8 mouse cellular contexts compared by ENCODE assay signal in the genomic region with DNA sequence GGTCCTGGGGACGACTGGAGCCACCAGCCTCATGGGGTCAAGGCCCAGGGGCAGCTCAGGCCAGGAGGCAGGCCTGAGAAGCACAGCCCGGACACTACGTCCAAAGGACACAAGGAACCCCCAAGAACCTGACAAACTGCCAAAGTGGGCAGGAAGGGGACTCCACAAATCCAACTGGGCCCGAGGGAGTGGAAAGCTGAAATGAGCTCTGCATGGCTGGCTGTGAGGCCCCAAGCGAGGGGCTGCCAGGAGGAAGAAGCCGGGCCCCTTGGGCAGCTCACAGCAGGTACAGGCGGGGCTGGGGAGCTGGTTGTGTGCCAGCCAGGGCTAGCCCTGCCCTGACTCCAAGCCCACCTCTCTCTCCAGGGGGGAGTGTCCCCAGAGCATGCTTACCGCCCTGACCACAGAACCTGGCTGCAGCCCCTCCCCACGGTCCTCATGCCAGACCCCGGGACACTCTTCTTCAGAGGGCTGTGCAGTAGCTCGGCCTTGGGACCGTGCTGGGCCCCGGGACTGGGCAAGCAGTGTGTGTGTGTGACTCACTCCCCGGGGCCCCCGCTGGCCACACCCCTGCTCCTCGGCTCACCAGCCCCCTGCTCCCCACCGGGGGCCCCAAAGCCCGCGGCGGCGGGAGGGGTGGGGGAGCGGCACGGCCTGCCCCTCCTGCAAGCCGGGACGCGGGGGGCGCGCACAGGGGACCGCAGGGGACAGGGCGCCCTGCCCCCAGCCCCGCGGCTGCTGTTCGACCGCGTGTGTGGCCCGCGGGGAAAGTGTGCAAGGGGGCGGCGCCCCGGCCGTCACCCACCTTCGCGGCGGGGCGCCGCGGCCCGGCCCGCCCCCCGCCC. TPM values are rescaled to one million over a fixed set of nuclear protein-coding genes. Genes with fewer than 3 reads are reported as not detected.
DNase-seq lines count a peak whose midpoint lies in the region; ATAC-seq and TF ChIP-seq lines count a peak whose summit lies in the region.

No protein-coding gene starts in this region.

- no peaks in the 10 kb centered on the region for H3K9me3 ChIP-seq in forebrain, embryonic 10.5 days
- no peaks in the 10 kb centered on the region for H3K9me3 ChIP-seq in hindbrain, postnatal 0 days (ENCODE audit: low read length)
- no peaks in the 10 kb centered on the region for H3K9me3 ChIP-seq in liver, embryonic 14.5 days (ENCODE audit: control insufficient read depth, low read length)
- H3K9me3 ChIP-seq in neural tube, embryonic 11.5 days (ENCODE audit: control insufficient read depth, low read length): no peaks in the 10 kb centered on the region

- H3K27ac ChIP-seq in cerebellum, adult 2 months (ENCODE audit: insufficient read depth, low read length): no peak overlapping the region
- peak overlapping the region; percentile 89 for H3K27ac ChIP-seq in forebrain, embryonic 10.5 days
- H3K27ac ChIP-seq in hindbrain, postnatal 0 days: peak overlapping the region; percentile 70
- H3K27ac ChIP-seq in liver, embryonic 14.5 days: no peak overlapping the region
- H3K27ac ChIP-seq in neural tube, embryonic 11.5 days (ENCODE audit: low read depth, low read length): peak overlapping the region; percentile 15

- TF ChIP-seq POLR2A in cerebellum, adult 2 months (IDR thresholded peaks at IDR 0.05; ENCODE audit: borderline replicate concordance, insufficient read depth, low read length): no peak

- H3K4me2 ChIP-seq in hindbrain, postnatal 0 days (ENCODE audit: low read depth, low read length): peak overlapping the region; percentile 98
- H3K4me2 ChIP-seq in liver, embryonic 14.5 days (ENCODE audit: low read depth): peak overlapping the region; percentile 92
- peak overlapping the region; percentile 85 for H3K4me2 ChIP-seq in neural tube, embryonic 11.5 days (ENCODE audit: low read depth)

- no peaks in the 10 kb centered on the region for H3K27me3 ChIP-seq in cerebellum, adult 2 months (ENCODE audit: control insufficient read depth, insufficient read depth, low read length)
- peaks cover 14% of the 10 kb centered on the region for H3K27me3 ChIP-seq in forebrain, embryonic 10.5 days (ENCODE audit: poor library complexity, severe bottlenecking)
- no peaks in the 10 kb centered on the region for H3K27me3 ChIP-seq in hindbrain, postnatal 0 days (ENCODE audit: insufficient read depth, low read length)
- peaks cover 3% of the 10 kb centered on the region; the same call in 1 of the 2 replicates for H3K27me3 ChIP-seq in liver, embryonic 14.5 days (ENCODE audit: control insufficient read depth, insufficient read depth, low read length)
- no peaks in the 10 kb centered on the region for H3K27me3 ChIP-seq in neural tube, embryonic 11.5 days (ENCODE audit: control insufficient read depth, insufficient read depth, low read length)

- WGBS in cerebellum, adult 2 months: 10% methylated on average over 49 of the region's 50 CpGs
- WGBS in forebrain, embryonic 10.5 days: 4% methylated on average over 50 of the region's 50 CpGs
- 4% methylated on average over 37 of the region's 50 CpGs for WGBS in hindbrain, postnatal 0 days
- 3% methylated on average over 40 of the region's 50 CpGs for WGBS in liver, embryonic 14.5 days (ENCODE audit: insufficient replicate concordance)
- 8% methylated on average over 27 of the region's 50 CpGs for whole genome bisulfite sequencing in neural tube, embryonic 11.5 days

- no peak for TF ChIP-seq CTCF in cerebellum, adult 2 months (IDR thresholded peaks at IDR 0.05; ENCODE audit: borderline replicate concordance, insufficient read depth, low read depth, low read length)
- no peak for TF ChIP-seq CTCF in hindbrain, postnatal 0 days (IDR thresholded peaks at IDR 0.05; ENCODE audit: low read depth)
- no peak for TF ChIP-seq CTCF in liver, embryonic 14.5 days (IDR thresholded peaks at IDR 0.05; ENCODE audit: low read depth)

- H3K4me1 ChIP-seq in cerebellum, adult 2 months (ENCODE audit: control insufficient read depth, insufficient read depth, low read length): peaks cover 16% of the 10 kb centered on the region
- H3K4me1 ChIP-seq in forebrain, embryonic 10.5 days: peaks cover 30% of the 10 kb centered on the region
- peaks cover 14% of the 10 kb centered on the region; the same call in 1 of the 2 replicates for H3K4me1 ChIP-seq in hindbrain, postnatal 0 days (ENCODE audit: insufficient read depth, low read length)
- H3K4me1 ChIP-seq in liver, embryonic 14.5 days (replicated peaks; ENCODE audit: control insufficient read depth in 2 of 2, insufficient read depth in 2 of 2, low read length in 1 of 2): peaks cover 10 to 12% of the 10 kb centered on the region in 2 experiments
- peaks cover 13% of the 10 kb centered on the region for H3K4me1 ChIP-seq in neural tube, embryonic 11.5 days (ENCODE audit: control insufficient read depth, insufficient read depth, low read length)

- peak overlapping the region; percentile 76 for H3K9ac ChIP-seq in hindbrain, postnatal 0 days (replicated peaks; ENCODE audit: low read length)
- peak overlapping the region; percentile 62 for H3K9ac ChIP-seq in liver, embryonic 14.5 days (replicated peaks)
- peak overlapping the region; percentile 56 for H3K9ac ChIP-seq in neural tube, embryonic 11.5 days (ENCODE audit: low read length)

- peak; percentile 37 to 47 for DNase-seq in cerebellum, adult 2 months
- DNase-seq in cerebellum, postnatal 25 days: no peak
- DNase-seq in R1 (ENCODE audit: low read depth, low spot score): peak; percentile 32
- peak; percentile 57 for DNase-seq in forebrain, embryonic 10.5 days (ENCODE audit: extremely low spot score, low spot score)
- DNase-seq in hindbrain, postnatal 0 days (ENCODE audit: low spot score): peak; percentile 60
- peak in 1 of 3 experiments; percentile 42 for DNase-seq in liver, embryonic 14.5 days (ENCODE audit: low read depth in 3 of 3, low spot score in 3 of 3)
- DNase-seq in neural tube, embryonic 11.5 days (ENCODE audit: low spot score): peak; percentile 33
- peak; percentile 48 for DNase-seq in urinary bladder, postnatal 25 days (ENCODE audit: low spot score)

- no peak overlapping the region for H3K4me3 ChIP-seq in cerebellum, adult 2 months (replicated peaks; ENCODE audit: insufficient read depth, low read depth, low read length)
- H3K4me3 ChIP-seq in forebrain, embryonic 10.5 days: peak overlapping the region; percentile 74
- peak overlapping the region; percentile 53 for H3K4me3 ChIP-seq in hindbrain, postnatal 0 days (ENCODE audit: low read length)
- H3K4me3 ChIP-seq in liver, embryonic 14.5 days (ENCODE audit: insufficient read depth in 1 of 2, low read depth in 2 of 2, low read length in 2 of 2): peak overlapping the region; percentile 50 to 66
- peak overlapping the region; percentile 60 for H3K4me3 ChIP-seq in neural tube, embryonic 11.5 days (ENCODE audit: low read depth, low read length)

- H3K36me3 ChIP-seq in forebrain, embryonic 10.5 days (replicated peaks): peaks cover 27% of the 10 kb centered on the region
- peaks cover under 1% of the 10 kb centered on the region; the same call in 1 of the 2 replicates for H3K36me3 ChIP-seq in hindbrain, postnatal 0 days (ENCODE audit: insufficient read depth, low read length)
- no peaks in the 10 kb centered on the region for H3K36me3 ChIP-seq in liver, embryonic 14.5 days (replicated peaks; ENCODE audit: control insufficient read depth, insufficient read depth, low read depth)
- peaks cover 3% of the 10 kb centered on the region; the same call in 1 of the 2 replicates for H3K36me3 ChIP-seq in neural tube, embryonic 11.5 days (ENCODE audit: control insufficient read depth, insufficient read depth, low read length)

- no peak for TF ChIP-seq EP300 in liver, embryonic 14.5 days (IDR thresholded peaks at IDR 0.05; ENCODE audit: low read depth)

- ATAC-seq in hindbrain, postnatal 0 days: peak; percentile 71
- ATAC-seq in liver, embryonic 14.5 days (ENCODE audit: insufficient read depth): peak; percentile 86
- ATAC-seq in neural tube, embryonic 11.5 days (ENCODE audit: insufficient read depth, low FRiP score, low TSS enrichment): peak; percentile 81

RNA-seq across cellular contexts. Expression of gene Prdm11, which starts 31.7 kb away (rescaled TPM):
- polyA plus RNA-seq in cerebellum, adult 2 months (2012; rRNA removed): 10.3 and 11.3 TPM in 2 replicates
- 1.7 and 2.0 TPM in 2 replicates for polyA plus RNA-seq in forebrain, embryonic 10.5 days (2016; fragmentation: Nextera tagmentation; extraction: Ambion mirVana)
- total RNA-seq in hindbrain, postnatal 0 days (2014; rRNA removed): 14.9 and 15.6 TPM in 2 replicates
- polyA plus RNA-seq in hindbrain, postnatal 0 days (2015; fragmentation: Nextera tagmentation; extraction: Ambion mirVana): 3.5 and 3.7 TPM in 2 replicates
- 3.7 and 3.8 TPM in 2 replicates for polyA plus RNA-seq in liver, embryonic 14.5 days (2012; rRNA removed)
- polyA plus RNA-seq in liver, embryonic 14.5 days (2014; fragmentation: Nextera tagmentation; extraction: Ambion mirVana): 1.4 and 1.8 TPM in 2 replicates
- polyA plus RNA-seq in neural tube, embryonic 11.5 days (2014; fragmentation: Nextera tagmentation; extraction: Ambion mirVana): 1.2 and 2.2 TPM in 2 replicates

Comparison
In these comparisons a context has a peak if more than half of its experiments do, and no peak if none do; other contexts are left out.
1. DNase-seq: peak in cerebellum, adult 2 months (2 of 2), R1 (single experiment), forebrain, embryonic 10.5 days (single experiment), hindbrain, postnatal 0 days (single experiment), neural tube, embryonic 11.5 days (single experiment) and urinary bladder, postnatal 25 days (single experiment); none in cerebellum, postnatal 25 days (0 of 2).
2. H3K27ac ChIP-seq: peak in forebrain, embryonic 10.5 days (single experiment), hindbrain, postnatal 0 days (single experiment) and neural tube, embryonic 11.5 days (single experiment); none in cerebellum, adult 2 months (single experiment) and liver, embryonic 14.5 days (single experiment).
3. Peak in every context shown above with its lines, with median percentiles within 50 percentile points of each other: ATAC-seq, H3K4me2 ChIP-seq and H3K9ac ChIP-seq.